Mouse (Mus musculus) myocyte (in vitro differentiated cells): ENCODE data around the gene Nkap. TPM values are rescaled to one million over a fixed set of nuclear protein-coding genes. Genes with fewer than 3 reads are reported as not detected.
"Not testable (repeated sequence)": the region's sequence is repeated elsewhere in the genome, so short reads cannot be mapped to it uniquely, and the experiment has no call there.

ENCODE experiments used
- H3K27me3 ChIP-seq: one replicate; pipeline ENCODE4 v1.6.1; 2011; ENCODE audit not compliant: control insufficient read depth, insufficient read depth, insufficient read length
- H3K36me3 ChIP-seq: one replicate; pipeline ENCODE4 v1.6.1; 2011; ENCODE audit not compliant: control insufficient read depth, insufficient read depth
- H3K4me2 ChIP-seq: one replicate; pipeline ENCODE4 v1.6.1; 2011; ENCODE audit warnings: low read depth, control low read depth
- H3K4me3 ChIP-seq: one replicate; pipeline ENCODE4 v1.5.1; 2011; ENCODE audit warnings: mild to moderate bottlenecking, control low read depth, moderate library complexity
- H3K79me2 ChIP-seq: one replicate; pipeline ENCODE4 v1.6.1; 2011; ENCODE audit not compliant: control insufficient read depth, insufficient read depth
- H3ac ChIP-seq: one replicate; pipeline ENCODE4 v1.6.1; 2011; ENCODE audit not compliant: control insufficient read depth, insufficient read length
- CEBPB ChIP-seq: IDR thresholded peaks from 2 replicates; pipeline ENCODE4 v1.6.1; 2011; ENCODE audit warnings: mild to moderate bottlenecking, moderate library complexity; ENCODE audit not compliant: poor library complexity, insufficient read depth, severe bottlenecking
- E2F4 ChIP-seq: IDR thresholded peaks from one replicate; pipeline ENCODE4 v1.6.1; 2011; ENCODE audit warnings: mild to moderate bottlenecking, control low read depth, moderate library complexity; ENCODE audit not compliant: insufficient read depth
- MAX ChIP-seq: IDR thresholded peaks from one replicate; pipeline ENCODE4 v1.6.1; 2011; ENCODE audit warnings: low read depth, mild to moderate bottlenecking, control low read depth
- MYOD1 ChIP-seq, 3 experiments: IDR thresholded peaks; one replicate each; pipeline ENCODE4 v1.6.1; 2011; ENCODE audit warnings: control low read depth in 2 of 3, low read depth in 2 of 3, mild to moderate bottlenecking in 2 of 3, moderate library complexity in 1 of 3; ENCODE audit not compliant: insufficient read length in 2 of 3, control insufficient read depth in 1 of 3
- MYOG ChIP-seq, 3 experiments: IDR thresholded peaks; one replicate each; pipeline ENCODE4 v1.6.1; 2011; ENCODE audit warnings: control low read depth in 2 of 3, low read depth in 2 of 3, mild to moderate bottlenecking in 2 of 3; ENCODE audit not compliant: insufficient read length in 2 of 3, control insufficient read depth in 1 of 3, insufficient read depth in 1 of 3
- POLR2A ChIP-seq: IDR thresholded peaks from one replicate; pipeline ENCODE4 v1.6.1; 2011; ENCODE audit warnings: low read depth, mild to moderate bottlenecking, control low read depth, moderate library complexity; ENCODE audit not compliant: insufficient read length
- POLR2AphosphoS2 ChIP-seq: IDR thresholded peaks from one replicate; pipeline ENCODE4 v1.6.1; 2011; ENCODE audit warnings: low read depth, control low read depth; ENCODE audit not compliant: insufficient read length
- REST ChIP-seq: IDR thresholded peaks from one replicate; pipeline ENCODE4 v1.6.1; 2011; ENCODE audit warnings: mild to moderate bottlenecking, control low read depth, moderate library complexity; ENCODE audit not compliant: insufficient read depth, insufficient read length
- SRF ChIP-seq: IDR thresholded peaks from one replicate; pipeline ENCODE4 v1.6.1; 2011; ENCODE audit warnings: low read depth; ENCODE audit not compliant: control insufficient read depth, insufficient read length
- TCF12 ChIP-seq: IDR thresholded peaks from one replicate; pipeline ENCODE4 v1.6.1; 2011; ENCODE audit warnings: mild to moderate bottlenecking, control low read depth; ENCODE audit not compliant: poor library complexity, insufficient read depth, severe bottlenecking
- TCF3 ChIP-seq: IDR thresholded peaks from one replicate; pipeline ENCODE4 v1.6.1; 2011; ENCODE audit warnings: low read depth, control low read depth; ENCODE audit not compliant: insufficient read length
- USF1 ChIP-seq: IDR thresholded peaks from one replicate; pipeline ENCODE4 v1.6.1; 2011; ENCODE audit warnings: low read depth, mild to moderate bottlenecking, control low read depth, moderate library complexity
- polyA plus RNA-seq: library from polyadenylated mRNA; unstranded; fragments of >200 nt; fragmentation: generic; extraction: Trizol; gene quantifications from one replicate; pipeline ENCODE4 v1.2.1, GENCODE M21; 2012; ENCODE audit warnings: missing spikeins

Gene Nkap
- polyA plus RNA-seq, result 2.3 TPM

GRCm38 (mm10) chrX:37126671-37127358 is at the start of gene Nkap:
Gene Nkap, plus strand, starts transcription at chrX:37126795.
- TF ChIP-seq TCF12 (no peak), MYOG (IDR thresholded peaks at IDR 0.05; ENCODE audit: control insufficient read depth in 1 of 3, insufficient read depth in 1 of 3, insufficient read length in 2 of 3, low read depth in 2 of 3) (no peak), SRF (no peak), E2F4 (no peak), TCF3 (no peak), MAX (no peak), POLR2AphosphoS2 (no peak), USF1 (no peak), POLR2A (no peak), MYOD1 (IDR thresholded peaks at IDR 0.05; ENCODE audit: control insufficient read depth in 1 of 3, insufficient read length in 2 of 3, low read depth in 2 of 3) (no peak), CEBPB (no peak), REST (no peak)
- peak within 1 kb of the TSS; percentile 63 for H3K4me3 ChIP-seq
- peak within 1 kb of the TSS; percentile 90 for H3K4me2 ChIP-seq
- H3K36me3 ChIP-seq, result no peaks in the 10 kb centered on the region
- H3K79me2 ChIP-seq, result peaks cover 11% of the 10 kb centered on the region
- H3ac ChIP-seq, result peak within 1 kb of the TSS; percentile 82
- H3K27me3 ChIP-seq, result no peaks in the 10 kb centered on the region

DNA sequence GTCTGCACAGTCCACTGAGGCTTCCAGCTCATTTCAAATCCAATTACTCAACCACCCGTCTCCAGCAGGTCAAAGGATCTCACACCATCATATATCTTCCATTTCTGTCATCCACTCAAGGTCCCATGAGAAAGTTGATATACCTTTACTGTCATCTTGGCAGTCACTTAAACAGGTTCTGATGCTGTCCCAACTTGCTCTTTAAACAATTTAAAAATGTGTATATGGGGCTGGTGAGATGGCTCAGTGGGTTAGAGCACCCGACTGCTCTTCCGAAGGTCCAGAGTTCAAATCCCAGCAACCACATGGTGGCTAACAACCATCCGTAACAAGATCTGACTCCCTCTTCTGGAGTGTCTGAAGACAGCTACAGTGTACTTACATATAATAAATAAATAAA is 46.2 kb upstream of the Nkap start:
- not testable (repeated sequence) for H3K27me3 ChIP-seq, H3K4me3 ChIP-seq, H3ac ChIP-seq, H3K4me2 ChIP-seq
- peaks cover 11% of the 10 kb centered on the region for H3K36me3 ChIP-seq
- H3K79me2 ChIP-seq, result peaks cover 22% of the 10 kb centered on the region

DNA sequence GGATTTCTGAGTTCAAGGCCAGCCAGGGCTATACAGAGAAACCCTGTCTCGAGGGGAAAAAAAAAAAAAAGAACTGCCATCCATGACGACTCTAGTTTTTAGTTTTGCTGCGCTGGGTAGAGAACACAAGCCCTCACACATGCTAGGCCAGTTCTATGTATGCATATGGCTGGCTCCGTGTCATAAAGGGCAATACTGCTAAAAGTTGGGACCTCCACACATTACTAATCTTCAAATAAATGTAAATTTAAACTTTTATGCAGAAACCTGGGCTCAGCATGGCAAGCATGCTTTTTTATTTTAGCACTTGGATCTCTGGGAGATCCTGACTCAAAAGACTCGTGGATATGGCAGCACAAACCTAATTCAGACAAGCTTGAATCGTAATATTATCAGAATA is 45.4 kb upstream of the Nkap start:
- no peak overlapping the region for H3K4me2 ChIP-seq
- H3K79me2 ChIP-seq, result peaks cover 22% of the 10 kb centered on the region
- no peaks in the 10 kb centered on the region for H3K27me3 ChIP-seq
- TF ChIP-seq E2F4 (no peak), TCF12 (no peak), SRF (no peak), REST (no peak)
- H3K4me3 ChIP-seq, result no peak overlapping the region
- no peak overlapping the region for H3ac ChIP-seq
- peaks cover 11% of the 10 kb centered on the region for H3K36me3 ChIP-seq

- no peak for TF ChIP-seq MYOG (IDR thresholded peaks at IDR 0.05; ENCODE audit: control insufficient read depth in 1 of 3, insufficient read depth in 1 of 3, insufficient read length in 2 of 3, low read depth in 2 of 3)
- H3K4me2 ChIP-seq, result peak overlapping the region; percentile 81
- H3K36me3 ChIP-seq, result peaks cover 11% of the 10 kb centered on the region
- peak overlapping the region; percentile 94 for H3K4me3 ChIP-seq
- H3ac ChIP-seq, result peak overlapping the region; percentile 55
- peaks cover 22% of the 10 kb centered on the region for H3K79me2 ChIP-seq
- H3K27me3 ChIP-seq, result no peaks in the 10 kb centered on the region
Observed at GRCm38 (mm10) chrX:37084318-37084926, 42.2 kb upstream of the Nkap start.

- TF ChIP-seq POLR2AphosphoS2, result peak; percentile 72
- no peak for TF ChIP-seq TCF3
- TF ChIP-seq POLR2A, result peak; percentile 84
- peak within 1 kb of the TSS; percentile 55 for H3ac ChIP-seq
- H3K79me2 ChIP-seq, result peaks cover 22% of the 10 kb centered on the region
- no peaks in the 10 kb centered on the region for H3K27me3 ChIP-seq
- peaks cover 11% of the 10 kb centered on the region for H3K36me3 ChIP-seq
- peak within 1 kb of the TSS; percentile 94 for H3K4me3 ChIP-seq
- peak within 1 kb of the TSS; percentile 81 for H3K4me2 ChIP-seq
Observed at GRCm38 (mm10) chrX:37084927-37085660, 41.5 kb upstream of the Nkap start, which contains the start of gene Rpl39. Gene Rpl39, minus strand, starts transcription at chrX:37085402.
